Comparison of ENCODE assay signal across 8 mouse cellular contexts in the genomic region with DNA sequence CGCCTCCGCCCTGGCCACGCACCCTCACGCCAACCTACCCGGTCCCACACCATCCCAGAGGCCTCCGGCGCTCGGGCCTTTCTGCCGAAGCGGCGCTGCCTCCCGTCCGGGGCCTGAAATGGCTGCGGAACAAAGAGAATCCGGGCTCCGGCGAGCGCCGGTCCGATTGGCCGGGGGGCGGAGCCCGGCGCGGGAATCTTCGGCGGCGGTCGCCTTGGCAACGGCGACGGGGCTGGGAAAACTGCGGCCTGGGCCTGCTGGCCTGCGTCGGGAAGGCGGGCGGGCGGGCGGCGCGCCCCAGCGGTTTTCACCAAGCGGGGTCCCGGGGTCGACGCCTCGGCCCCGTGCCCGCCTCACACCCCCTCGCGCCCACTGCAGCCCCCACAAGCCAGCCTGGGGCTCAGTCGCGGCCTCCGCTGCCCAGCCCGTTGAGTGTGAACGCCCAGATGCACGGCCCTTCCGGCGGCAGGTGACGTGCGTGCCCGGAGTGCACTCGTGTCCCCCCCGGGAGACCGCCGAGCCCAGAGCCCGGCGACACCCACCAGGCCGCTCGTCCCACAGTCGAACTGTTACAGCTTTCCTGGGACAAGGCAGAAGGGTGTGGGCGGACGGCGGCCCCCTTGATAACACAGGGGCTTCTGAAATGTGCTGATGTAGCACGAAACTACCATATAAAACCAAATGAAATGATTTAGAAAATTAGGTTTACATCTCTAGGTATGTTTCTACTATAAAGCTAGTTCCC. TPM values are rescaled to one million over a fixed set of nuclear protein-coding genes. Genes with fewer than 3 reads are reported as not detected.
DNase-seq lines count a peak whose midpoint lies in the region; ATAC-seq and TF ChIP-seq lines count a peak whose summit lies in the region.

A gene (minus strand): TSS at position 172 of the 745 bp plus-strand sequence.

- intact Hi-C loops in left cerebral cortex, postnatal 10 days (cut with DNase I), result loop anchor here (10.0 kb wide), 1 partner anchor 148 kb away; no protein-coding TSS in a partner anchor

- peak within 1 kb of the TSS; percentile 100 for H3K27ac ChIP-seq in cortical plate, adult 2 months (ENCODE audit: insufficient read depth, low read length)

- H3K4me1 ChIP-seq in cortical plate, adult 2 months (ENCODE audit: control insufficient read depth, insufficient read depth, low read length), result peaks cover 10% of the 10 kb centered on the region

- peak within 1 kb of the TSS; percentile 99 for H3K4me3 ChIP-seq in cortical plate, adult 2 months (ENCODE audit: insufficient read depth, low read length)

- TF ChIP-seq POLR2A in cortical plate, adult 2 months (IDR thresholded peaks at IDR 0.05; ENCODE audit: extremely low read depth, insufficient read depth, low read length), result peak; percentile 77

- DNase-seq in gastrocnemius, postnatal 10 days, result peak; percentile 96
- DNase-seq in left cerebral cortex, postnatal 10 days (ENCODE audit: extremely low spot score in 1 of 2, low spot score in 2 of 2), result peak; percentile 88 to 97
- DNase-seq in right cerebral cortex, postnatal 25 days, result peak; percentile 94
- DNase-seq in urinary bladder, postnatal 4 days (ENCODE audit: low spot score in 2 of 2), result peak; percentile 93 to 94

- peak; percentile 67 for ATAC-seq in activated CD4-positive, CD25-positive, alpha-beta regulatory T cell, adult 4 months
- ATAC-seq in inflammation-experienced regulatory T-cells, adult 6 months, result peak; percentile 77
- ATAC-seq in megakaryocyte-erythroid progenitor cell, adult 5-6 weeks (replicated peaks; ENCODE audit: low FRiP score, low TSS enrichment, poor library complexity, severe bottlenecking), result peak; percentile 73

- no peak for TF ChIP-seq CTCF in cortical plate, adult 2 months (IDR thresholded peaks at IDR 0.05; ENCODE audit: extremely low read depth, insufficient read depth, low read length)

RNA-seq across cellular contexts. Expression of the gene that starts here (rescaled TPM):
- 10 to 100 TPM; 26.7 to 38.3 TPM for polyA plus RNA-seq in activated CD4-positive, CD25-positive, alpha-beta regulatory T cell, adult 4 months (2017; shearing (Covaris generic))
- polyA plus RNA-seq in cortical plate, adult 2 months (2012; rRNA removed), result 24.9 and 25.1 TPM in 2 replicates
- total RNA-seq in gastrocnemius, postnatal 10 days (2021), result 10 to 100 TPM; 58.2 to 70.9 TPM
- 10 to 100 TPM; 24.5 to 35.9 (median 35.5) TPM for polyA plus RNA-seq in inflammation-experienced regulatory T-cells, adult 6 months (2017; shearing (Covaris generic))
- total RNA-seq in left cerebral cortex, postnatal 10 days (2021), result 10 to 100 TPM; 66.4 to 66.9 TPM
- total RNA-seq in megakaryocyte-erythroid progenitor cell, adult 5-6 weeks (2014; fragmentation: Nextera tagmentation), result 87.0 and 108 TPM in 2 replicates
- 117 and 119 TPM in 2 replicates for total RNA-seq in megakaryocyte-erythroid progenitor cell, adult 5-6 weeks (2017)

Comparison
In these comparisons a context has a peak if more than half of its experiments do, and no peak if none do; other contexts are left out.
1. Peak in every context shown above with its lines: DNase-seq, ATAC-seq, H3K4me3 ChIP-seq and H3K27ac ChIP-seq.